Comparison of ENCODE assay signal across 8 mouse cellular contexts in the genomic region with DNA sequence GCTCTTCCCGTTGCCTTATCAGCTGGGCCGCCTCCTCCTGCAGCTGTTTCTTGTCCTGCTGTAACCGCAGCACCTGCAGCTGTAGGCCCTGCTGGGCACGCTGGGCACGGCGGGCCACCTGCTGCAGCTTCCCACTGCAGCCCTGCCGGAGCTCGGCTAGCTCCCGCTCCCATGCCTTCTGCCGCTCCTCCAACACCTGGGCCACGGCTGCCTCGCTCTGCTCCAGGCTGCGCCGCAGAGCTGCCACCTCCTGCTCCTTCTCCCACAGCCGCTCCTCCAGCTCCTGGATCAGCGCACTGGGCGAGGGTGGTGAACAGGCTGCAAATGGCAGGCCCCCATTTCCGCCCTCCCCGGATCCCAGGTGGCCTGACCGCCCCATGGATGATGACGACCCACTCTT. TPM values are rescaled to one million over a fixed set of nuclear protein-coding genes. Genes with fewer than 3 reads are reported as not detected.
DNase-seq lines count a peak whose midpoint lies in the region; ATAC-seq lines count a peak whose summit lies in the region.

No protein-coding gene starts in this region.

- ATAC-seq in heart, embryonic 16.5 days (replicated peaks; ENCODE audit: extremely low read depth, insufficient read depth, low FRiP score): peak; percentile 39
- ATAC-seq in erythroblast, adult 5-6 weeks (replicated peaks; ENCODE audit: low FRiP score, poor library complexity, severe bottlenecking): 0 out of 2 replicates have a peak, but pooled peaks have one; percentile 27
- peak; percentile 37; the same call in 1 of the 2 replicates for ATAC-seq in limb, embryonic 13.5 days (ENCODE audit: low FRiP score, low read depth)
- ATAC-seq in stomach, embryonic 16.5 days (ENCODE audit: insufficient read depth, low FRiP score): no peak

- H3K4me1 ChIP-seq in heart, embryonic 16.5 days (ENCODE audit: control insufficient read depth, insufficient read depth, low read length): peaks cover 14% of the 10 kb centered on the region
- peaks cover 27% of the 10 kb centered on the region for H3K4me1 ChIP-seq in limb, embryonic 13.5 days
- H3K4me1 ChIP-seq in stomach, embryonic 16.5 days (ENCODE audit: control insufficient read depth, insufficient read depth, low read length): peaks cover 15% of the 10 kb centered on the region; the same call in 1 of the 2 replicates

- intact Hi-C loops in heart, postnatal 36 days (cut with DNase I): no loop called here

- H3K4me2 ChIP-seq in heart, embryonic 16.5 days (ENCODE audit: low read depth, low read length): peak overlapping the region; percentile 90
- H3K4me2 ChIP-seq in limb, embryonic 13.5 days (replicated peaks): peak overlapping the region; percentile 81
- peak overlapping the region; percentile 76 for H3K4me2 ChIP-seq in stomach, embryonic 16.5 days (ENCODE audit: low read depth, low read length)

- H3K27me3 ChIP-seq in heart, embryonic 16.5 days (ENCODE audit: control insufficient read depth, insufficient read depth, low read length): peaks cover 47% of the 10 kb centered on the region
- peaks cover 78% of the 10 kb centered on the region for H3K27me3 ChIP-seq in limb, embryonic 13.5 days
- H3K27me3 ChIP-seq in stomach, embryonic 16.5 days (ENCODE audit: control insufficient read depth, insufficient read depth, low read length): peaks cover 17% of the 10 kb centered on the region

- H3K9ac ChIP-seq in heart, embryonic 16.5 days (ENCODE audit: low read length): no peak overlapping the region
- peak overlapping the region; percentile 70 for H3K9ac ChIP-seq in limb, embryonic 13.5 days
- H3K9ac ChIP-seq in stomach, embryonic 16.5 days (ENCODE audit: low read length): 0 out of 2 replicates have a peak overlapping the region, but pooled peaks have one; percentile 20

- H3K27ac ChIP-seq in heart, embryonic 16.5 days (ENCODE audit: low read length): no peak overlapping the region
- no peak overlapping the region for H3K27ac ChIP-seq in limb, embryonic 13.5 days
- H3K27ac ChIP-seq in stomach, embryonic 16.5 days (ENCODE audit: low read length): no peak overlapping the region

- WGBS in heart, embryonic 16.5 days: 17% methylated on average over 21 of the region's 21 CpGs
- WGBS in limb, embryonic 13.5 days: 12% methylated on average over 21 of the region's 21 CpGs
- 37% methylated on average over 21 of the region's 21 CpGs for WGBS in stomach, embryonic 16.5 days

- no peaks in the 10 kb centered on the region for H3K9me3 ChIP-seq in heart, embryonic 16.5 days (replicated peaks; ENCODE audit: control insufficient read depth, low read length)
- H3K9me3 ChIP-seq in limb, embryonic 13.5 days: no peaks in the 10 kb centered on the region
- H3K9me3 ChIP-seq in stomach, embryonic 16.5 days (replicated peaks; ENCODE audit: control insufficient read depth, low read length): no peaks in the 10 kb centered on the region

- DNase-seq in heart, postnatal 36 days: no peak
- DNase-seq in R1 (ENCODE audit: low read depth, low spot score): peak; percentile 31
- no peak for DNase-seq in layer of hippocampus, postnatal 25 days (ENCODE audit: extremely low spot score in 1 of 2, low spot score in 1 of 2)
- DNase-seq in frontal cortex, postnatal 10 days (ENCODE audit: low spot score in 2 of 2): no peak

- H3K4me3 ChIP-seq in heart, embryonic 16.5 days (ENCODE audit: low read length): peak overlapping the region; percentile 55; the same call in 1 of the 2 replicates
- H3K4me3 ChIP-seq in limb, embryonic 13.5 days: peak overlapping the region; percentile 46
- H3K4me3 ChIP-seq in stomach, embryonic 16.5 days (replicated peaks; ENCODE audit: low read length): no peak overlapping the region

- no peaks in the 10 kb centered on the region for H3K36me3 ChIP-seq in heart, embryonic 16.5 days (ENCODE audit: control insufficient read depth, insufficient read depth)
- no peaks in the 10 kb centered on the region; the same call in 1 of the 2 replicates for H3K36me3 ChIP-seq in limb, embryonic 13.5 days
- H3K36me3 ChIP-seq in stomach, embryonic 16.5 days (ENCODE audit: control insufficient read depth, insufficient read depth, low read length): no peaks in the 10 kb centered on the region

RNA-seq across cellular contexts. Expression of a gene that starts 6.0 kb away (rescaled TPM):
- 6.5 and 8.2 TPM in 2 replicates for polyA plus RNA-seq in heart, embryonic 16.5 days (2015; fragmentation: Nextera tagmentation; extraction: Ambion mirVana)
- 1 to 10 TPM; 3.7 to 4.1 TPM for total RNA-seq in heart, postnatal 36 days (2021)
- total RNA-seq in erythroblast, adult 5-6 weeks (2015; ENCODE audit: low replicate concordance): 1.7 and 3.8 TPM in 2 replicates
- total RNA-seq in erythroblast, adult 5-6 weeks (2017; ENCODE audit: low replicate concordance): 0.68 and 0.98 TPM in 2 replicates
- 15.0 and 16.2 TPM in 2 replicates for polyA plus RNA-seq in limb, embryonic 13.5 days (2015; fragmentation: Nextera tagmentation; extraction: Ambion mirVana)
- 9.6 and 10.7 TPM in 2 replicates for polyA plus RNA-seq in stomach, embryonic 16.5 days (2015; fragmentation: Nextera tagmentation; extraction: Ambion mirVana)
- 1 to 10 TPM; 9.2 to 9.7 TPM for total RNA-seq in layer of hippocampus, postnatal 25 days (2021)

RNA-seq across cellular contexts. Expression of a gene that starts 6.0 kb away (rescaled TPM):
- 13.3 and 13.9 TPM in 2 replicates for polyA plus RNA-seq in heart, embryonic 16.5 days (2015; fragmentation: Nextera tagmentation; extraction: Ambion mirVana)
- 1 to 10 TPM; 7.1 to 8.0 TPM for total RNA-seq in heart, postnatal 36 days (2021)
- total RNA-seq in erythroblast, adult 5-6 weeks (2015; ENCODE audit: low replicate concordance): 0.84 and 2.9 TPM in 2 replicates
- 7.1 and 9.1 TPM in 2 replicates for total RNA-seq in erythroblast, adult 5-6 weeks (2017; ENCODE audit: low replicate concordance)
- 14.5 and 16.0 TPM in 2 replicates for polyA plus RNA-seq in limb, embryonic 13.5 days (2015; fragmentation: Nextera tagmentation; extraction: Ambion mirVana)
- 14.7 and 16.0 TPM in 2 replicates for polyA plus RNA-seq in stomach, embryonic 16.5 days (2015; fragmentation: Nextera tagmentation; extraction: Ambion mirVana)
- total RNA-seq in layer of hippocampus, postnatal 25 days (2021): 1 to 10 TPM; 7.9 to 9.1 TPM

RNA-seq across cellular contexts. Expression of a gene that starts 6.8 kb away (rescaled TPM):
- polyA plus RNA-seq in heart, embryonic 16.5 days (2015; fragmentation: Nextera tagmentation; extraction: Ambion mirVana): 2.0 and 2.4 TPM in 2 replicates
- total RNA-seq in heart, postnatal 36 days (2021): 1 to 10 TPM; 4.3 to 5.8 TPM
- not detected in 2 replicates for total RNA-seq in erythroblast, adult 5-6 weeks (2015; ENCODE audit: low replicate concordance)
- 0.43 and 0.84 TPM in 2 replicates for total RNA-seq in erythroblast, adult 5-6 weeks (2017; ENCODE audit: low replicate concordance)
- 3.9 and 4.7 TPM in 2 replicates for polyA plus RNA-seq in limb, embryonic 13.5 days (2015; fragmentation: Nextera tagmentation; extraction: Ambion mirVana)
- 7.5 and 8.4 TPM in 2 replicates for polyA plus RNA-seq in stomach, embryonic 16.5 days (2015; fragmentation: Nextera tagmentation; extraction: Ambion mirVana)
- total RNA-seq in layer of hippocampus, postnatal 25 days (2021): 100 to 1,000 TPM; 159 to 163 TPM

RNA-seq across cellular contexts. Expression of a gene that starts 28.6 kb away (rescaled TPM):
- 47.1 and 47.3 TPM in 2 replicates for polyA plus RNA-seq in heart, embryonic 16.5 days (2015; fragmentation: Nextera tagmentation; extraction: Ambion mirVana)
- 10 to 100 TPM; 81.3 to 87.0 TPM for total RNA-seq in heart, postnatal 36 days (2021)
- 20.9 and 28.2 TPM in 2 replicates for total RNA-seq in erythroblast, adult 5-6 weeks (2015; ENCODE audit: low replicate concordance)
- 19.8 and 30.0 TPM in 2 replicates for total RNA-seq in erythroblast, adult 5-6 weeks (2017; ENCODE audit: low replicate concordance)
- polyA plus RNA-seq in limb, embryonic 13.5 days (2015; fragmentation: Nextera tagmentation; extraction: Ambion mirVana): 58.5 and 64.3 TPM in 2 replicates
- 76.6 and 78.6 TPM in 2 replicates for polyA plus RNA-seq in stomach, embryonic 16.5 days (2015; fragmentation: Nextera tagmentation; extraction: Ambion mirVana)
- 10 to 100 TPM; 84.1 to 88.1 TPM for total RNA-seq in layer of hippocampus, postnatal 25 days (2021)

RNA-seq across cellular contexts. Expression of a gene that starts 31.6 kb away (rescaled TPM):
- 70.1 and 79.3 TPM in 2 replicates for polyA plus RNA-seq in heart, embryonic 16.5 days (2015; fragmentation: Nextera tagmentation; extraction: Ambion mirVana)
- 10 to 100 TPM; 17.9 to 18.7 TPM for total RNA-seq in heart, postnatal 36 days (2021)
- total RNA-seq in erythroblast, adult 5-6 weeks (2015; ENCODE audit: low replicate concordance): 11.3 and 13.0 TPM in 2 replicates
- total RNA-seq in erythroblast, adult 5-6 weeks (2017; ENCODE audit: low replicate concordance): 12.8 and 16.2 TPM in 2 replicates
- 126 and 131 TPM in 2 replicates for polyA plus RNA-seq in limb, embryonic 13.5 days (2015; fragmentation: Nextera tagmentation; extraction: Ambion mirVana)
- 71.7 and 85.5 TPM in 2 replicates for polyA plus RNA-seq in stomach, embryonic 16.5 days (2015; fragmentation: Nextera tagmentation; extraction: Ambion mirVana)
- total RNA-seq in layer of hippocampus, postnatal 25 days (2021): 10 to 100 TPM; 34.8 to 41.4 TPM

Comparison
In these comparisons a context has a peak if more than half of its experiments do, and no peak if none do; other contexts are left out.
1. RNA of a gene that starts 6.8 kb away (total RNA-seq): 159 to 163 TPM in layer of hippocampus, postnatal 25 days; 4.3 to 5.8 TPM in heart, postnatal 36 days and 0.43 to 0.84 TPM in erythroblast, adult 5-6 weeks; every median in the first group is over 10 times any median in the second.
2. Peak in every context shown above with its lines, with median percentiles within 50 percentile points of each other: H3K4me2 ChIP-seq.